Mouse (Mus musculus) 416B (cell line): ENCODE measurements at regions not wholly inside any gene's neighbourhood (a gene's known extent, or its start where the extent isn't known, plus 50 kb on each side); places are given as distances from the start of the nearest gene placed in this dataset.
A peak's percentile ranks its signal among the peaks of the same experiment; 100 is the strongest.

Experiments
- DNase-seq: peaks from one replicate; pipeline ENCODE4 v3.0.0; 2011; ENCODE audit warnings: low read depth

DNA sequence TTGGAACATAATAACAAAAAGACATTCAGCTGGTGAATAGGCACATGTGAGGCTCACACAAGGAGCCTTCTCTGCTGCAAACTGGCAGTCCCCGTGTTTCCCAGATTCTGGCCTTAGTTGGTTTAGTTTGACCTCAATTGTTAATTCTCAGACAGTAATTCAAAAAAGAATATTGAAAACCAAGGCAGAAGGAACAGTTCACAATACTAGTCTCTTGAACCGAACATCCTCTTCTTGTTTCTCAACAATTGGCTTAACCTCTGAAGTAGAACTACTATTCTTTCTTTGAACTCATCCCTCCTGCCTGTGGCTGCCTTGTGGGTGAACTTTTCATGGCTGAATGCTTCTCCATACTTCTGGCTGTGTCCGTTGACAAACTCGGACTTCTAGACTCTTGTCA lies 110.4 kb upstream of the Neil3 start:
- DNase-seq = no peak

- DNase-seq = no peak
Observed at GRCm38 (mm10) chr8:53769211-53769610, 130.3 kb upstream of the Neil3 start.

GRCm38 (mm10) chr8:53775511-53775910 lies 136.6 kb upstream of the Neil3 start:
- DNase-seq = no peak

- no peak for DNase-seq
Observed at GRCm38 (mm10) chr8:53780886-53781285, 142.0 kb upstream of the Neil3 start.

- no peak for DNase-seq
Observed at GRCm38 (mm10) chr8:53781885-53782284, 143.0 kb upstream of the Neil3 start.

DNA sequence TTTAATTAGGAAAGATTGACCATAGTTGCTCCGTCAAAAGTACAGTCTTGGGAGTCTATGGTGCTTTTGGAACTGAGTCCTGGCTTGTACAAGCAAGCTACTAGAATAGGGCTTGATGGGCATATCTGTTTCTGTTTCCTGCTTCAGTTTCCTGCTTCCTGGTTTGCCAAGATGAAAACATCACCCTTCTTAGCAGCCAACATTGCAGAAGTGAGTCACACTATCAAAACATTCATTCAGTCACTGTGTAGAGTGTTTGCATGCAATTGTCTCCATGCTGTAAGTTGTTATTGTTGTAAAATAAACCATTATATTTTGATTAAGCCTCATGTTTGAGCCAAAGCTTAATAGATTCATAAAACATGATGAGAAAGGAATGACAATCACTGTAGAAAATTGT lies 149.3 kb upstream of the Neil3 start:
- peak; percentile 29 for DNase-seq

DNA sequence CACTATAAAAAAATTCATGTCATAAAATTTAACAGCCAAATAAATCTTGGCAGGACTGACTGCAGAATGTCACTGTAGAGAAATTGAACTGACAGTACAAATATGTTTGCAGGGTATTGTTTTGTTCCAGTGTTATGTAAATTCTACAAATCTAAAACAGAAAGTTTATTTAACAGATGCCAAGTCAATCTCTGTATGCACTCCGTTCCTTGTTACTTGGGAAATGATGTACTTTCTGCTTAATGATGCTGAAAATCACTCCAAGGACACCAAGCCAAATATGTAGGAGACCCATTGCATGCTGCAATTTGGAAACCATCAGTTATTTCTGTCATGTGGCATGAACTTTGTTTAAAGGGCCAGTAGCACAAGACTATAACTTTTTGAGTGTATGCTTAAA lies 182.3 kb upstream of the Neil3 start:
- no peak for DNase-seq

DNA sequence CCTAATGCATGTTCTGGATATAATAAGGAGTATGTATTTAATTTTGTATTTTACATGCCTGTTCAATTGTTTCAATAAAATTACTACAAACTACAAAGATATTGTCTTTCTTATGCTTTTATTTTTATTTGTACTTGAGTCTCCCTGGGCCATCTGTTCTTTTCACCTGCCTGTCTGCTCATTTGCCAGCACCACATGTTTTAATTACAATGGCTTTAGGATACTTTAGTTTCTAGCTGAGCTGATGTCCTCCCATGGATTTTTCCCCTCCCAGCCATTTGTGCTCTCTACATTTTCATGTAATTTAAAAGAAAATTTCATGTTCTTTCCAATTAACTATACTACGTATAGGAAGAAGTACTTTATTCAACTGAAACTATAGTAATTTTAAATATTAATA lies 188.5 kb upstream of the Neil3 start:
- DNase-seq = no peak

DNA sequence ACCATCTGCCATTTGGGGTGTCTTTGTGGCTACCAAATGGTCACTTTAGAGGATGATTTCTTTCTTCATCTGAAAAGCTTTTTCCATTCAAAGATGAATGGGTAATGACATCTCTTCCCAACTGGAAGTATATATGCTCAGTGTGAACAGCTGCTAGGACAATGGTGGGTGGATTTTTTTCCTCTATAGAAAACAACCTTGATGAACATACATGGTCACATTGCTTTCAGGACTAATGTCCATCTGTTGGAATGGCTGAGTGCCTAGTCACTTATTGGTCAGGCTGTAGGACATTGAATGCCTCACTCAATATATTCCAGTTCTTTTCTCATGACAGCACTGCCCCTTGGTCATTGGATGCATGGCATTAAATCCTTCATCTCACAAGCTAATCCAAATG lies 209.0 kb upstream of the Neil3 start:
- no peak for DNase-seq

GRCm38 (mm10) chr8:53868567-53868966 lies 208.8 kb upstream of the Vegfc start:
- no peak for DNase-seq

DNA sequence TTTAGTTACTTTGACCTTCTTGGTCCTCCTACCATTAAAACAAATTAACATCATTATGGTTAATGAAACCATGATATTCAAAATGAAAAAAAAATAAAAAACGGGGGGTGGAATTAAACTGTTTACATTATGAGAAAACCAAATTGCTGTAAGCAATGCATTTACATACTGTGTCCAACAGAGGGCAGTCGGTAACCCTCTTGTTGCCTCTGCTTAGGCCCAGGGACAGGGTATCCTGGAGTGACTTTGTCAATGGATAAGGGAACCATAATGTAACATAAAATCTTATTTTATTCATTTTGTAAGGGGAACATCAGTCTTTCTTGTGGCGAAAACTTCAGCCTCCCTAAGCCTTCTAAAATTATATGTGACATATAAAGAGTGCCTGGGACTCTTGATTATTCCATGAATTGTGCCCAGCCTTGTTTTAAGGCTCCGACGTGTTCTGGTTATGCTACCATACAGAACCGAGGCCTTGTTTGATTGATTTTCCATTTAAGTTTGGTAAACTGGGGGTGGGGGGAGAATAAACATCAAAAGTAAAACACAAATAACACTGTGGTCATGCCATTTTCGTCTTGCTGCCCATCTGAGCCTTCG lies 207.3 kb upstream of the Vegfc start:
- DNase-seq = peak; percentile 70

- no peak for DNase-seq
Observed at GRCm38 (mm10) chr8:53872033-53872619, 205.3 kb upstream of the Vegfc start.

DNA sequence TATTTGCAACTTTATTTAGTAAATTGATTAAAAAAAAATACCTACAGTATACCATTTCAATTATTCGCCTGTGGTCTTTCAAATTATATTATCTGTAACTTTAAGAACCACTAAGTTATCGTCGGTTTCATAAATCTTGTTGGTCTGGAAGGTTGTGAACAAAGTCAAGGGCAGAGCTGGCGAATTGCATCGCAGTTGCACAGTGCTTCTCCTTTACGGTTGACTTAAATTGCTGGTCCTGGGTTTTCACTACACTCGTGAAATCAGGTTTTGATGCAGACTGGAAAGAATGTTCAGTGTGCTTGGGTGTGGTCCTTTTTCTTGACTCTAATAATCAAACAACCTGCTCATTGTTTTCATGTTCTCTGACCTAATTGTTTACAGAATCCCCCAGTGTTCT lies 198.6 kb upstream of the Vegfc start:
- DNase-seq = no peak

DNA sequence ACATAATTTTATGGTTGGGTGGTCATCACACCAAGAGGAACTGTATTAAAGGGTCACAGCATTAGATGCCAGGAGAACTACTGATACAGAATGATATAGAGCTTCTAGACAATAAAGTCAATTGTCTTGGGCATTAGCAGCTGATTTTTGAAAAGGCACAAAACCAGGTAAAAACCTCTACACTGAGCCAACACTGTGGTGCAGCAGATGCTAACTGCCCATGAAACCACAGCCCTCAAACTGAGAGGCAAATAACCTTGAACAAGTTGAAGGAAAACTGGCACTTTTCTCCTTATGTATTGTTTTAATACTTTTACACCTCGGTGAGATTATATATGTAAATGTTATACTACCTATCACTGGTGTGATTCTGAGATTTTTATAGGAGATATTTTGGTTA lies 195.9 kb upstream of the Vegfc start:
- peak; percentile 53 for DNase-seq

- peak; percentile 62 for DNase-seq
Observed at GRCm38 (mm10) chr8:53892205-53892710, 185.1 kb upstream of the Vegfc start.

- no peak for DNase-seq
Observed at GRCm38 (mm10) chr8:53892770-53893169, 184.6 kb upstream of the Vegfc start.

GRCm38 (mm10) chr8:53922343-53922742 lies 155.1 kb upstream of the Vegfc start:
- DNase-seq = no peak

GRCm38 (mm10) chr8:53930685-53931084 lies 146.7 kb upstream of the Vegfc start:
- DNase-seq = no peak

DNA sequence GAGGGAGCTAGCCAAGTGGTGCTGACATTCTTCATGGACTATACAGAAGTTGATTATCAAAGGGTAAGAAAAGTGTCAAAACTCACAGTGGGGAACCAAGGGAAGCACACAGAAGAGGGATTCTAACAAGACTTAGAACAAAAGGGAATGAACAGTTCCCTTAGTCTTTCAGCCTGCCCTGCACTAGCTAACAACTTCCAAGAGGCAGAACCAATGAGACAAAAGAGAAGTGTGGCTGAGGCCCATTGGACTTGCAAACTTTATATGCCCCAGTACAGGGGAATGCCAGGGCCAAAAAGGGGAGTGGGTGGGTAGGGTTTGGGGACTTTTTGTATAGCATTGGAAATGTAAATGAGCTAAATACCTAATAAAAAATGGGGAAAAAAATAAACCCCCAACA lies 139.0 kb upstream of the Vegfc start:
- no peak for DNase-seq

- DNase-seq = no peak
Observed at GRCm38 (mm10) chr8:53939519-53939918, 137.9 kb upstream of the Vegfc start.

- DNase-seq = no peak
Observed at GRCm38 (mm10) chr8:53941144-53941543, 136.3 kb upstream of the Vegfc start.

- peak; percentile 36 for DNase-seq
Observed at GRCm38 (mm10) chr8:53945561-53945960, 131.8 kb upstream of the Vegfc start.

DNA sequence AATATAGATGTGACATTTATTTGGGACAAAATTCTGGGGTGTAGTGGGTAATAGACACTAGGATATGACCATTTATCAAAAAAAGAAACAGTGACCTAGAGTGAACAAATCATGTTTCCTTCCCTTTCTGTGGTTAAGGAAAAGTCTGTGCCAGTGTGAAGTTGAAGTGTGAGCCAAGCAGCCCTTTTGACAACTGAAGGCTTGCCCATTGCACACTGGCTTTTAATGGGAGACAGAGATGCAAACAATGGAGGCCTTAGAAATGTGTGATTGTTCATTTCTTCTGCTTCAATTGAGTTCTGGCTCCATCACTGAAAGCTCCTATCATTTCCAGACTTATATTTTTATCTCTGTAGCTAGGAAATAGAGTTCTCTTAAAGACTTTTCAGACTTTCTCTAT lies 130.0 kb upstream of the Vegfc start:
- DNase-seq = peak; percentile 36
